Mouse (Mus musculus): ENCODE measurements at regions not wholly inside any gene's neighbourhood (a gene's known extent, or its start where the extent isn't known, plus 50 kb on each side); places are given as distances from the start of the nearest gene placed in this dataset.

DNA sequence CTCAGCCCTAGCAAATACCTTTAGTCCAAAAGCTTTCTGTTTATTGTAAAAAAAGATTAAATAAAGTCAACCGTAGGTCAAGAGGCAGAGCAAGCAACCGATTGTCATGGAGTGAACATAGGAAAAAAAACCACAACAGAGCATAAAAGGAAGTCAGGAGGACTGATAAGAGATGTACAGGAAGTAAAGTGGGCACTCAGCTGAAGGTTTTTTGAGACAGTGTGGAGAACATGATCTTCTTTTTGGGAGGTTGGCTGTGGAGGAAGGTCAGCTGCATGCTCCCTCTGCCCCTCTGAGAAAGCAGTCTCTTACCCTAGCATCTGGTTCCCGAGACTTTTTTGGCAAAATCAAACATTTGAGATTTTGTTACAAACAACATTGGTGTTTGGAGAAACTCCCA lies 832.1 kb downstream of the Slc4a3 start:
- DNase-seq, result no peak

DNA sequence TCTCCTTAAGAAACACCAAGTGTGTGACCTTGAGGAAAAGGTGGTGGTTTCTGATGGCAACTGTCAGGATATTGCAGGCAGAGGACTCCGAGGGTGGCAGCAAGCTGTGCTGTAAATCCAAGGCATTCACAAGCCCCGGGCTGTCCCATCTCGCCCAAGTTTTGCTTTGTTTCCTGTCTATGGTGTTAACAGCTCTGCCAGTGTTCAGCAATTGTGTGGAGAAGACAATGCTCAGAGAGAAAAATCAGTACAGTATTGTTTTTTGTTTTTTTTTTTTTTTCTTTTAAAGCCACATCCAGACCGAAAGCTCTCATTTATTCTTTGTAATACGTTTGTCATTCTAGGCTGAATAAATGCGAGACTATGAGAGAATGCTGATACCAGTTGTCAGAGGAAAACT lies 846.5 kb downstream of the Slc4a3 start:
- DNase-seq, result peak in 1 of 2 experiments; percentile 1

- DNase-seq, result no peak
Observed at GRCm38 (mm10) chr1:76394038-76394437, 848.0 kb downstream of the Slc4a3 start.

DNA sequence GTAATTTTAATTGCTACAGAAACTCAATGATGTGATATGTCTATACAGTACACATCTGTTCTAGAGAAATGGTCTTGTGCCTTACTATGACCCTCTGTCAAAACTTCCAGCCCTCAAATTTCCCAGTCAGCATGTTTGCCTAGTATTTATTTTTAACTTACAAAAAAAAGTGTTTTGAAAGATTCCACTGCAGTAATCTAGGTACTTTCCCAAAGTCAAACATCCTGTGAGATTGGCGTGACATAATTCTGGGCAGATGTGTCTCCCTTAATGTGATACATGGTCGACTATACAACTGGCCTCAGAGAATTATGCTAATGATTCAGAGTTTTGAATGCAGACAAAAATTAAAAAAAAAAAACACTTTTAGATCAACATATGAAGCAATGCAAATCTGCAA lies 856.8 kb downstream of the Slc4a3 start:
- no peak for DNase-seq

- no peak for DNase-seq
Observed at GRCm38 (mm10) chr1:76404003-76404402, 857.9 kb downstream of the Slc4a3 start.

DNA sequence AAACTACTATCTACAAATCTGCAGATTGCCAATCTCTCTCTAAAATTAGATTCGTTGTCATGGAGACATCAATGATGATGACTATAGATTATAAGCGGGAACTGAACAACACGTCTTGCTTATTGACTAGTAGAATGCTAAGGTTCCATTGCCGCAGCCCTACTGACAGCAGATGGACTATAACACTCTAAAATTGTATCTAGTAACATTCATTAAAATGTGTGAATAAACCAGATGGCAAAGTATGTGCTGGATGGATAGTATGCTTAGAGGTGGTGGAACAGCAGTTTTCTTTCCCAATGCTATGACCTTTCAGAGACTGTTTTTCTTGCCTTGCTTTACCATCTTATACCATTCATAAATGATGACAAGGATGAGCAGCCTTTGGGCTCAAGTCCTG lies 864.7 kb downstream of the Slc4a3 start:
- no peak for DNase-seq

GRCm38 (mm10) chr1:76420525-76420924 lies 874.5 kb downstream of the Slc4a3 start:
- no peak for DNase-seq

GRCm38 (mm10) chr1:76427439-76427838 lies 881.4 kb downstream of the Slc4a3 start:
- DNase-seq, result no peak

DNA sequence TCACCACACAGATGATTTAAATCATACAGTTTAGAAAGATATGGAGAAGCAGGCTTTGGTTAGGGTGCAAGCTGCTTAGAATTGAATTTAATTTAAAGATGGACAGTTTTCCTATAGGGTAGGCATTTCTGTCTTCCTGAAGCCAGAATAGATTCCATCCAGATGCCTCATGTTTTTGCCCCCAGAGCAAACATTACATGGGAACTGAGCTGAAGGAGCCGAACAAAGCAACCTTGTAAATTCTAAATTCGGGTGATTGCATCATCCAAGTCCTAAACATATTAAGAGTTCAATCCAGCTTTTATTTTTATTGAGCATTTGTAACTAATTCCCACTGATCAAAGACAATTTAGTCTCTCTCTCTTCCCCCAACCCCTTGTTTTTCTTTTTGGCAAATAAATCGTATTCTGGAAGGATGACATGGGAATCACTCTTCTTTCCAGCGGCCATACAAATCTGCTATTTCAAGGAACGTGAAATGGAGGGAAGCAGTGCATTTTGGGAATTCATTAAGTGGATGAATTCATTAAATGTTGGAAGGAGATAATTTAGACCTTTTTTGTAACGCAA lies 884.1 kb downstream of the Slc4a3 start:
- DNase-seq, result no peak

GRCm38 (mm10) chr1:76433481-76433941 lies 887.4 kb downstream of the Slc4a3 start:
- DNase-seq, result no peak

GRCm38 (mm10) chr1:76450539-76451214 lies 904.6 kb downstream of the Slc4a3 start:
- DNase-seq, result peak in 1 of 2 experiments; percentile 7

- DNase-seq, result no peak
Observed at GRCm38 (mm10) chr1:76453160-76453710, 907.2 kb downstream of the Slc4a3 start.

DNA sequence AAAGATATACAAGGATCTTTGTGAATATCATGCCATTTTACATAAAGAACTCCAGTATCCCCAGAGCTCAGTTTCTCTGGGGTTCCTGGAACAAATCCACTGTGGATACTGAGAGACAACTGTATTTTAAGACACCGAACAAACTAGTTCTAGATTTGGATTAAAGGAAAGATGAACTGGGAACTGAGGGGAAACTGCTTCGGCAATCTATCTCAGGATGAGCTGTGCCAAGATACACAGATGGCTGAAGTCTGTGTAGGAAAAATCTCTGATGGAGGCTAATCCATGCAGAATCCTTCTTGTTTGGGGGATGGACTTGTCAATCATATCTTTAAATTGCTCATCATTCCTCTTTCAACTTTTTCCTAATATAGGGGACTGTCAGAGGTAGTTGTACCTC lies 920.5 kb downstream of the Slc4a3 start:
- no peak for DNase-seq

DNA sequence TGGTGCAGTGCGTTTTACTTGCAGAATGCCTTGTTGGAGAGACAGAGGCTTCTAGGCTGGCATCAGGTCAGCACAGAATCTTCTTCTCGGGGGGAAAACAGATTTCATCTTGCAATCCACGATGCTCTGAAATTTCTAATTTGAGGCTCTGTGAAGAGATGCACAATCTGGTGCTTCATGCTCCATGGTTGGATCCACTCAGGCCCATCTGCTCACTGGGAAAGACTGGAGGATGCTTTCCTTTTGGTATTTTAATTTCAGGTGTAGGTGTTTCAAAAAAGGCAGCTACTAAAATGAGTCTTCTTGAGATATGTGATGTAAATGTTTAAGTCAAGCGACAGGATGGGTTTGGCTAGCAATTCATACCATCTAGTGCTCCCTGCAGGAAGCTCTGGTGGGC lies 938.1 kb downstream of the Slc4a3 start:
- DNase-seq, result no peak

DNA sequence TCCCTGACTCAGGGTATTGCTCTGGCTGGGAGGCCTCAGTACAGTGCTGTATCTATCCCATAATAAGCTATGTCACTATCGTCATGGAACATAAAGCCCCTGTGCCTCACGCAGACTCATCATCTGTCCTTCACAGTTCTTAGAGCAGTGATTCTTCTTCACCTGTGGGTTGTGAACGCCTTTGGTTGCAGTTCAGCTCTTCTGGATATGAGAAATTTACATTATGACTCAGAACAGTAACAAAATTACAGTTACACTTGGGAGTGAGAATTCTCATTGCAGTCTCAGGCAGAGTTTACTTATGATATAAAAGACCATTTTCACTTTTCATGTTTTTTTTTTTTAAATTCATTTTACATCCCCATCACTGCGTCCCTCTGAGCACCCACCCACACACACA lies 941.4 kb downstream of the Slc4a3 start:
- DNase-seq, result no peak

GRCm38 (mm10) chr1:76489681-76490492 lies 943.8 kb downstream of the Slc4a3 start:
- DNase-seq, result no peak

DNA sequence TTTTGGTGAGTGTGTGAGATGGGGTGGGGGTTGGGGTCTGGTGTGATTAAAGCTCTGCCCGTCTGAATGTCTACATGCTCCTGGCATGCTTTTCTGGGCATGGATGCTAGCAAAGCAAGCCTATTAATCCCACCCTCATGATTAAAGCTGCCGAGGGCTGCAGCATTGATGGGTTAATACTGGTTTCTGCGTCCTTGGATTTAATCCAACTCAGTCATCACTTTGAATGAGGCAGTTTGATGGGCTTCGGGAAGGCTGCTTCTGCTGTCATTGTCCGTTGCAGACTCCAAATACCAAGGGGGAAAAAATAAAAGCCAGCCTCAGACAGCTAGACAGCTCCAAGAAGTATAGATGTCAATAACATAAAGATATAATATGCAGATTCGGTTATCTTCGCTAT lies 944.7 kb downstream of the Slc4a3 start:
- DNase-seq, result peak in 1 of 2 experiments; percentile 5

DNA sequence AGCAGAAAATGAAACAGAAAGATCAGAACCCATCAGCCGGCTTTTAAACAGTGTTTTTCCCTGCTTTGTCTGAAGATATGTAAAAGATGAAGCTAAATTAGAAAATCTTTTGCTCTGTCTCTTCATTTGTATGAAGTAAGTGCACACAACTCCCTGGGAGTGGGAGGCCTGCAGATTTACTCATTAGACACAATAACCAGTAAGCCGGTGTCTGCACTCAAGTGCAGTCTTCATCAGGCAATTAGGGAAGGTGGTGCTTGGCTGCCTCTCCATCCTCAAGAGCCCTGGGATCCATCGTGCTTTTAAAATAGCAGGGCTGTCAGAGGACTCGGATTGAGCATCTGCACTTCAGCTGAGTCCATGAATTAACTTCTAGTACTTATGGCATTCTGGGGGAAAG lies 945.1 kb downstream of the Slc4a3 start:
- DNase-seq, result no peak

DNA sequence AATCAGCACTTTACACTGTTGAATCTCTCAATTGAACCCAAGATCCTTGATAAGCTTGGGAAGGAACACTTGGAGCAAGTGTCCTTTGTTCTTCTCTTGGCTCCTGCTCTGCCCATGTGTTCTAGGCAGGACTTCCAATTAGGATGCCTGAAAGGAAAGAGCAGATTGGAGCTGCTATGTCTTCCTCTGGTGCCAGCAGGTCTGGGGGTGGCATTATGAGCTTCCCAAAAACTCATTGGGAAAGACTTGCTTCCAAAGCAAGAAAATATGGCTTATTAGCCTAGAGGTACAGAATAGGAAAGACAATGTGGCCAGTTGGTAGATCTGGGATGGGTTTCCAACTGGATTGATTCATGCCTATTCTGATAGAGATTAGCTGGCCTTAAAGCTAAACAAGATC lies 959.1 kb downstream of the Slc4a3 start:
- DNase-seq, result no peak

DNA sequence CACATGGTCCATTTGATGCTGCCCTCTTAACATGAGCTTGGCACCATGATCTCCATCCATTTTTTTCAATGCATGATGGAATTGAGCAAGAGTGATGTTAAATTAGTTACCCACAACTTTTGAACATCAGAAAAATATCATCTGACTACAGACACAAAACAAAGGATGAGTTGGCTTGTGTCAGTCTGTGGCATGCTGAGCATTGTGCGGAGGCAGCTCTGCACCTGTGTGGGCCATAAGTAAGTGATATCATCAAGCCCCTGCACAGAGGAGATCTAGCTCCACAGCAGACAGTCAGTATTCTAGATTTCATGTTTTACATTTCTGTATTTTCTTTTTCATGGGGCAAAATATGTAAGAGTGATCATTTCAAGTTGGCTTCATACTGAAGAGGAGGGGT lies 962.8 kb downstream of the Slc4a3 start:
- DNase-seq, result no peak

GRCm38 (mm10) chr1:76509486-76509885 lies 963.4 kb downstream of the Slc4a3 start:
- DNase-seq, result no peak

DNA sequence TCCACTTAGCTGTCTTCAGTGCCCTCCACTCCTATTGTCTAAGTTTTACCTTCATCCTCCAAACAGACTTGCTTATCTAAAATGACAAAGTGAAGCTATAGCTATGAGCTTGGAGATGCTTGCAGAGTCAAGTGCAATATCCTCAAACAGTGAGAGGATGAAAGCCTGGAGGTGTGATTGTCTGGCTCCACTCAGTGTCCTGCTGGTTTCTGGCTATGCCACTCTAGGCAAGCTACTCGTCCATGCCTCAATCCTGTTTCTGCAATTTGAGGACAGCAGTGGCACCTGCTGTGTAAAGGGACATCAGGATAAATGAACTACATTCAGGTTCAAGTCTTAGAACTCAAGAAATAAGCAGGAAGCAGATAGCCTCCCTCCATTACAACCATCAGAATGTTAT lies 966.1 kb downstream of the Slc4a3 start:
- no peak for DNase-seq

GRCm38 (mm10) chr1:76513490-76513889 lies 967.4 kb downstream of the Slc4a3 start:
- DNase-seq, result no peak

- DNase-seq, result peak; percentile 49 to 55
Observed at GRCm38 (mm10) chr1:76529531-76529930, 983.5 kb downstream of the Slc4a3 start.
